Mouse (Mus musculus): ENCODE results near the gene Guca2a.

Gene Guca2a

GRCm38 (mm10) chr4:119642666-119643065 lies 5.2 kb downstream of the Guca2a start:
- no peak for DNase-seq

GRCm38 (mm10) chr4:119657011-119657410 lies 19.5 kb downstream of the Guca2a start:
- DNase-seq, result no peak

- no peak for DNase-seq
Measured at GRCm38 (mm10) chr4:119658246-119658645, 20.7 kb downstream of the Guca2a start.

GRCm38 (mm10) chr4:119658731-119659130 lies 21.2 kb downstream of the Guca2a start, which contains the start of gene Guca2b:
TSS of gene Guca2b (minus strand) at chr4:119658954.
- DNase-seq, result no peak

- DNase-seq, result no peak
Measured at GRCm38 (mm10) chr4:119660007-119660406, 22.5 kb downstream of the Guca2a start.

- DNase-seq, result no peak
Measured at GRCm38 (mm10) chr4:119662151-119662550, 24.6 kb downstream of the Guca2a start.

- DNase-seq, result peak in 1 of 2 experiments; percentile 21
Measured at GRCm38 (mm10) chr4:119662976-119663375, 25.5 kb downstream of the Guca2a start.

GRCm38 (mm10) chr4:119663409-119664095 lies 26.0 kb downstream of the Guca2a start:
- DNase-seq, result peak; percentile 61 to 64

GRCm38 (mm10) chr4:119665166-119665565 lies 27.7 kb downstream of the Guca2a start:
- DNase-seq, result no peak

GRCm38 (mm10) chr4:119666116-119666515 lies 28.6 kb downstream of the Guca2a start:
- DNase-seq, result no peak

GRCm38 (mm10) chr4:119667454-119667853 lies 29.9 kb downstream of the Guca2a start:
- peak; percentile 73 to 74 for DNase-seq

- DNase-seq, result no peak
Measured at GRCm38 (mm10) chr4:119668185-119668584, 30.7 kb downstream of the Guca2a start.

- DNase-seq, result no peak
Measured at GRCm38 (mm10) chr4:119668596-119668995, 31.1 kb downstream of the Guca2a start.

GRCm38 (mm10) chr4:119669356-119670209 lies 32.1 kb downstream of the Guca2a start:
- DNase-seq, result peak; percentile 77 to 81

GRCm38 (mm10) chr4:119670210-119670555 lies 32.7 kb downstream of the Guca2a start:
- DNase-seq, result no peak

- no peak for DNase-seq
Measured at GRCm38 (mm10) chr4:119670736-119671135, 33.2 kb downstream of the Guca2a start.

GRCm38 (mm10) chr4:119671164-119671563 lies 33.7 kb downstream of the Guca2a start:
- no peak for DNase-seq

GRCm38 (mm10) chr4:119672685-119673084 lies 35.2 kb downstream of the Guca2a start:
- no peak for DNase-seq

- no peak for DNase-seq
Measured at GRCm38 (mm10) chr4:119682596-119682995, 45.1 kb downstream of the Guca2a start.

- DNase-seq, result no peak
Measured at GRCm38 (mm10) chr4:119685746-119686145, 48.2 kb downstream of the Guca2a start.
